Mouse (Mus musculus): ENCODE data around the gene Pheta2.
"Not testable (repeated sequence)": the region's sequence is repeated elsewhere in the genome, so short reads cannot be mapped to it uniquely, and the experiment has no call there.

The Pheta2 gene

DNA sequence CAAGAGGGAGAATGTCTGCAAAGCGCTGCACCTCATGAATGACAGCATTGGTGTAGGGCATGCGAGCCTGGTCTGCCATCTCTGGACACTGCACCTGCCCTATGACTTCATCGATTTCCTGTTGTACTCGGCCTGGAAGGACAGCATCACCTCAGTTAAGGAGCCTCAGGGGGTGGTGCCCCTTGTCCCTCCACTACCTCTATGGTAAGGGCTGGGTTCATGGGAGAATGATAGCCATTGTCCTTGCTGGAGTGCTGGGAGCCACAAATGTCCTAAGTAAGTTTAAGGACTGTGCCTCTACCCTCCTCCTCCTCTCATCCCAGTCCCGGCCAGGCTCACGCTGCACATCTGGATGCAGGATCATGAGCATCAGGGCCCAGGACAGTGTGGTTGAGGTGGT, 33.7 kb downstream of the Pheta2 start:
- no peak for DNase-seq

DNA sequence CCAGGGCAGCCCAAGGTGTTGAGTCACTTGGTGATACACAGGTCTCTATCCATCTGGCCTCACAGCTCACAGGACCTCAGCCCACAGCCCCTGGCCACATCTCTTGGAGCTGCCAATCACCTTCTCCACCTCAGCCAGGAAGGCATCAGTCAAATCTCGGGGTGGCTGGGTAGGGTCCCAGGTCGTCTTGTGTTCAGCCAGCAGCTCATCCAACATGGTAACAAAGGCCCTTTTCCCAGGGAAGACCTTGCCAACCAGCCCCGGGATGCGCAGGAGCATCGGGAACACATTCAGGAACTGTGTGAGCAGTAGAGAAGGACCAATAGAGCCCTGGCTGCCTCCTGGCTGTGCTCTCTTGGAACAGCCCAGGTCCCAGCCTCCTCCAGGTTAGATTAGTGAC, 34.2 kb downstream of the Pheta2 start:
- DNase-seq, result no peak

DNA sequence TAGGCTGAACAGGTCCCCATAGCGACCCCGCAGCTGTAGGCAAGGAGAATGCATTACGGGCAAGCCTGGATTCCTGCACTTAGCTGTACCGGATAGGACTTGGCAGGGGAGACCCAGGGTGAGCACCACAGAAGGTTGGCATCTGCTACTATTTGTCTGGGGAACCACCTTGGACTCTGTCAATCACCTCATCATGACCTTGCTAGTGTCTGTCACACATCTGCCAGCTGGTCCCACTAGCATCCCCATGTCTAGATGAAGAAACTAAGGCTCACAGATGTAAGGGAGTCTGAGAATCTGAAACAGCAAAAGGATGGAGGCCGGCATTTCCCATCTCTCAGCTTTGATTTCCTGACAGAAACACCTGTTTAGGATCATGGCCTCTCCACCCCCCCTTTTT, 35.7 kb downstream of the Pheta2 start:
- DNase-seq, result no peak

DNA sequence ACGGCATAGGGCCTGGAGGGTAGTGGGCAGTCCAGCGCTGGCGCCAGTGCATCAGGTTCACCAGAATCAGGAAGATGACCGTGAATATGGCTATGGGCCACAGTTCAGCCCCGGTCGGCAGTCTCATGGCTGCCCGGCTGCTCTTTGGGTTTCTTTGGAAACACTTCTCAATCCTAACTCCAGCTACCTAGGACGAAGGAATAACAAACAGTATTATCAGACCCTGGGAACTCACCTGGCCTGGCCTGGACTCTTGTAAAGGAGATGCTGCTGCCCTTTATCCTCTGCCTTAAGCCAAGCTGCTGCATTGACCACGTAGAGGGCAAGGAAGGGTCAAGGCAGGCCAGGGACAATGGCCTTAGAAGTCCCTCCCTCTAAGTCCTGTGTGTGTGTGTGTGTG, 37.1 kb downstream of the Pheta2 start:
- DNase-seq, result no peak

- DNase-seq, result no peak
Observed at GRCm38 (mm10) chr15:82376393-82377138, 37.8 kb downstream of the Pheta2 start.

DNA sequence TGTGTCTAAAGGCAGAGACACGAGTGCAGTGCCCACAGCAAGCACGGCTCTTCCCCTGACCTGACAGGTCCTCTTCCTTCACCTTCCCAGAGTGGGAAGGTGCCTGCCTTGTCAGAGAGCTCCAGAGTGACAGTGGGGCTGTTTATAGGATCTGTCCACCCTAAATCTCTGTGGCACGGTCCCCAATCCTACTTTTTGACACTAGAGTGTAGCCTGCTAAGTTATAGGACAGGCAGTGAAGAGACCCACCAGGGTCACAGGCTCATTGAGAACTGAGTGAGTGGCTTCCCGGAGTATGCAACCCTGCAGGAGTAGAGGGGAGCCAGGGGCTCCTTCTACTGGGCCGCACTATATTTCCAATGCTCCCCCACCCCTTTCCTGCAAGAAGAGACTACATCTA, 39.0 kb downstream of the Pheta2 start:
- DNase-seq, result no peak

- peak; percentile 14 for DNase-seq
Observed at GRCm38 (mm10) chr15:82378261-82379180, 39.8 kb downstream of the Pheta2 start.

DNA sequence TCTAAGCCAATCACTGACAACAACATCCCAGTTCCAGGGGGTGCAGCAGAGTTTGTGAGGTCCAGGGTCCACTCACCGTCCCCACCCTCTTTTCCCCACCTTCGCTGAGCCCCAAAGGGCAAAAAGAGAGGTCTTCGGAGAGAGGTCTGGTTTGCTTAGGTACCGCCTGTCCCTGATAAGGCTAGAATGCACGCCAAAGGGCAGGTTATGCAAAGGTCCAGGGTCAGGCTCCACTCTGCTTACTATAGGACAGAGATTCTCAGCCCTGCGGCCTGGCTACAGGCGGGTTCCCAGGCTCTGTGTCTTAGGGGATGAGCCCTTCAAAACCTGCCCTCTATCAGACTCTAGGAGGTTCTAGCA, 40.7 kb downstream of the Pheta2 start:
- no peak for DNase-seq

DNA sequence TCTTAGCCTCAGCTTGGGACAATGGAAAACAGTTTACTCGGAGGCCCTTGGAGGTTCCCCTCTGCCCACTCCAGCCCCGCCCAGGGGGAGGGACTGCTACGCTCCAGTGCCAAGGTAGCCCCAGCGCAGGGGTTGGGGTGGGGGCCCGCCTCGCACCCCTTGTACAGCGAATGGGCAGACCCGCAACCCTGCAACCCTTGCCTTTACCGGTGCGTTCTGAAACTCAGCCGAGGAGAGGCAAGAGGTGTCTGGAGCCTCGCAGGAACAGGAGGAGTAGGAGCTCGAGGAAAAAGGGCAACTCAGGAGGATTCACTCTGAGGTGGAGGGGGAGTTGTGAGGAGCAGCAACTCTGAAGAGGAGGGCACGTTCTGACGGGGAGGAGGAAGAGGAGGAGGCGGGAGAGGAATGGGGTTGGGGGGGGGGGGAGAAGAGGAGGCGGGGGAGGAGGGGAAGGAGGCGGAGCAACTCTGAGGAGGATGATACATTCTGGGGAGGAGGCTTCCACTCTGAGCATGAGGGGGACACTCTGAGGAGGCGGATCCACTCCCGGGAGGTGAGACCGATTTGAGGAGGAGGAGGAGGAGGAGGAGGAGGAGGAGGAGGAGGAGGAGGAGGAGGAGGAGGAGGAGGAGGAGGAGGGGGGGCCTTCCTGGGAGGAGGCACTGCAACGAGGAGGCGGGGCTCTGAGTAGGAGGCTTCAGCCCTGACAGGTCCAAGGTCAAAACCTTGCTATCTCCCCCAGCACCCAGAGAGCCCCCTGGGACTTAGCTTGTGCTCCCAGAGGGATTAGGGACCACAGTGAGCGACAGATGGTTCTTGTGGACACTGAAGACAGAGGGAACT, 41.4 kb downstream of the Pheta2 start, which contains the start of gene Cyp2d22:
Cyp2d22 (minus strand) TSS at position 390 of the 843 bp plus-strand sequence.
- peak; percentile 68 for DNase-seq

GRCm38 (mm10) chr15:82380714-82381062, 41.9 kb downstream of the Pheta2 start:
- DNase-seq, result no peak

DNA sequence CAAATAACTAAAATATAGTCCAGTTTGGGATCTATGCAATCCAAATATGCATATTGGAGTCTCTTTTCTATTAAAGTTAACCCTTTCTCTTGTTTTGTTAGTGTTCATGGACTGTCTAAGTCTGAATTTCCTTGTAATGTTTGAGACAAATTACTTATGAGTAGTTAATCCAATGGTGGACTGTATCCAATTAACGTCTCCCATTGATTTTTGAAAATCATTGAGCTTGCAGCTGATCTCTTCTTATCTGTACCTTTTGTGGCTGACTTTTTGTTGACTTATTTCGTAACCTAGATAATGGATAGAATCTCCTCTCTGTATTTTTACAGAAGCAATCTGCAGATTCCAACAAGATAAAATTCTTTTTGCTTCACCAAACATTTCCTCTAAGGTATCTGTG, 43.7 kb downstream of the Pheta2 start:
- DNase-seq, result no peak

DNA sequence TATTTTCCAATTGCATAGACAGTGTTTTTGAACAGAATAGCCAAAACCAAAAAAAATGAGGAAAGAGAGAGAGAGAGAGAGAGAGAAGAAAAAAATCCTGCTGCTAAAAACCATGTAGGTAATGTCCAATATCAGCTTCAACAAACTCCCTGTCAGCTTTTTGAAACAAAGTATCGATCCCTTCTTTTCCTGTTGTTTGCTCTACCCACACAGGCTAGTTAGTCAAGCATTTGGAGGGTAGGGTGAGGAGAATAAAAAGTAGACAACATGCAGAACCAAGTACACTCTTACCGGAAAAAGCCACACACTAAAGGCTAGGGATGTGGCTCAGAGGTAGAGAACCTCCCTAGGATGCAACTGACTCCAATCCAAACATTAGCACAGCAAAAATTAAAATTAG, 47.0 kb downstream of the Pheta2 start:
- DNase-seq, result no peak

- not testable (repeated sequence) for DNase-seq
Observed at GRCm38 (mm10) chr15:82389916-82390315, 51.2 kb downstream of the Pheta2 start.

DNA sequence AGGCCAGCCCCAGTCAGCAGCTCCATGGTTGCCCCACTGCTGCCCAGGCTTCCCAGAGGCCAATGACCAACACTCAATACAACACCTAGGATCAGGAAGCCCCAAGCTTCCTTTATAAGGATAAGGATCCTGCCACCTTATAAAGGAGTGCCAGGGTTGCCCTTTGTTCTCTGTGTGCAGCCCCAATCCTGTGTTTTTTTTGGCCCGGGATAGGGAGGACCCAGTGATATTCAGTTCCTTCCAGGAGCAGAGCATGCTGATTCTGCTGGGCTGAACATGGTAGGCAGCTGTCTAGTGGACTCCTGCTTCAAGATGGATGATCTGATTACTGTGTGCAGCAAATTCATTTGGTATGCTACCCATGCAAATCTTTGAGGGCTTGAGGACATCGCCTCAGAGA, 55.2 kb downstream of the Pheta2 start, which contains the start of gene Cyp2d11:
Cyp2d11 (minus strand) TSS at position 101 of the 400 bp plus-strand sequence.
- not testable (repeated sequence) for DNase-seq

All from embryo, embryonic 11 days (tissue).